Mouse (Mus musculus): Measurements from ENCODE around the gene Wscd2.

GRCm38 (mm10) chr5:113591166-113591565 lies 101.0 kb downstream of the Wscd2 start:
- TF ChIP-seq GATA1 (IDR thresholded peaks at IDR 0.05; ENCODE audit: borderline replicate concordance, low read length) (no peak), FLI1 (IDR thresholded peaks at IDR 0.05; ENCODE audit: low read length) (no peak)

All from megakaryocyte, embryonic 14.5 days (primary cell).